Mouse (Mus musculus): ENCODE results near the gene Nudt17.
A peak's percentile ranks its signal among the peaks of the same experiment; 100 is the strongest.

Gene Nudt17

GRCm38 (mm10) chr3:96707903-96708683 is at the start of gene Nudt17:
Gene Nudt17 (minus strand): TSS chr3:96708562.
- DNase-seq (ENCODE audit: low read depth, low spot score) = peak; percentile 79

- no peak for DNase-seq (ENCODE audit: low read depth, low spot score)
These were observed 49.3 kb upstream of the Nudt17 start for GRCm38 (mm10) chr3:96757691-96758090.

- DNase-seq (ENCODE audit: low read depth, low spot score) = no peak
These were observed 47.6 kb upstream of the Nudt17 start for GRCm38 (mm10) chr3:96755935-96756334.

GRCm38 (mm10) chr3:96746829-96747228 is 38.5 kb upstream of the Nudt17 start:
- DNase-seq (ENCODE audit: low read depth, low spot score) = peak; percentile 25

- DNase-seq (ENCODE audit: low read depth, low spot score) = no peak
These were observed 36.0 kb upstream of the Nudt17 start for GRCm38 (mm10) chr3:96744348-96744747.

- peak; percentile 22 for DNase-seq (ENCODE audit: low read depth, low spot score)
These were observed 31.9 kb upstream of the Nudt17 start for GRCm38 (mm10) chr3:96740279-96740678.

GRCm38 (mm10) chr3:96737995-96738394 is 29.6 kb upstream of the Nudt17 start:
- DNase-seq (ENCODE audit: low read depth, low spot score) = no peak

- DNase-seq (ENCODE audit: low read depth, low spot score) = no peak
These were observed 28.8 kb upstream of the Nudt17 start for GRCm38 (mm10) chr3:96737013-96737740.

GRCm38 (mm10) chr3:96735200-96735599 is 26.8 kb upstream of the Nudt17 start:
- DNase-seq (ENCODE audit: low read depth, low spot score) = no peak

GRCm38 (mm10) chr3:96733984-96734383 is 25.6 kb upstream of the Nudt17 start:
- no peak for DNase-seq (ENCODE audit: low read depth, low spot score)

GRCm38 (mm10) chr3:96730785-96731184 is 22.4 kb upstream of the Nudt17 start:
- no peak for DNase-seq (ENCODE audit: low read depth, low spot score)

- peak; percentile 64 for DNase-seq (ENCODE audit: low read depth, low spot score)
These were observed 21.0 kb upstream of the Nudt17 start for GRCm38 (mm10) chr3:96729403-96729784.

- no peak for DNase-seq (ENCODE audit: low read depth, low spot score)
These were observed 20.5 kb upstream of the Nudt17 start for GRCm38 (mm10) chr3:96728634-96729402.

GRCm38 (mm10) chr3:96727828-96728633 is 19.7 kb upstream of the Nudt17 start:
- DNase-seq (ENCODE audit: low read depth, low spot score) = peak; percentile 55

- DNase-seq (ENCODE audit: low read depth, low spot score) = peak; percentile 92
These were observed 19.0 kb upstream of the Nudt17 start, which contains the start of the genes Polr3c and Rnf115 for GRCm38 (mm10) chr3:96727343-96727827. Gene Polr3c (minus strand): TSS chr3:96727628. Gene Rnf115 (plus strand): TSS chr3:96727664.

- DNase-seq (ENCODE audit: low read depth, low spot score) = peak; percentile 53
These were observed 10.8 kb upstream of the Nudt17 start for GRCm38 (mm10) chr3:96719173-96719572.

GRCm38 (mm10) chr3:96715854-96716253 is 7.5 kb upstream of the Nudt17 start:
- DNase-seq (ENCODE audit: low read depth, low spot score) = peak; percentile 35

GRCm38 (mm10) chr3:96714286-96714685 is 5.9 kb upstream of the Nudt17 start:
- DNase-seq (ENCODE audit: low read depth, low spot score) = no peak

GRCm38 (mm10) chr3:96708684-96709064 is 312 bp upstream of the Nudt17 start:
- no peak for DNase-seq (ENCODE audit: low read depth, low spot score)

GRCm38 (mm10) chr3:96706984-96707383 is 1.4 kb downstream of the Nudt17 start:
- DNase-seq (ENCODE audit: low read depth, low spot score) = no peak

GRCm38 (mm10) chr3:96706217-96706616 is 2.1 kb downstream of the Nudt17 start:
- no peak for DNase-seq (ENCODE audit: low read depth, low spot score)

Measured in CD4-positive, CD25-positive, alpha-beta regulatory T cell, adult 2 months (primary cell).